Mouse (Mus musculus) mature B cell (primary cell): Measurements from ENCODE around the gene Cobll1.

Experiments used
- in situ Hi-C: fragments of 300-500 bp; cut with MboI; formaldehyde crosslinking; loops from 2 replicates; pipeline ENCODE4 v1.14.3; 2019

Cobll1 gene

DNA sequence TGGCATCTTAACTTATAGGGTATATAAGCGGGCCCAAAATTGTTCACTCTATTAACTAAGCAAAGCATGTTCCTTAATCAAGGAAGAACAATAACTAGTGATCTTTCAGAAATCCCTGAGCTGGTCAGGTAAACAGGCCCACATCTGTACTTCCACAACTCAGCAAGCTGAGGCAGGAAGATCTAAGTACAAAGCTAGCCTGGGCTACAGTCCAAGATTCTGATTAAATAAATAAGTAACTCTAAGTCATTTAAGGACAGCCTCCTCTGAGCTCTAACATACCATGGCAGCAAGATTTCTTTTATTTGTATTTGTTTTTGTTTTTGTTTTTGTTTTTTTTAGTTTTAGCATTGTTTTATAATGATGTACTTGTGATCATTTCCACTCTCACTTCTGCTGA lies 42.2 kb downstream of the Cobll1 start:
- in situ Hi-C loops: no loop called here

DNA sequence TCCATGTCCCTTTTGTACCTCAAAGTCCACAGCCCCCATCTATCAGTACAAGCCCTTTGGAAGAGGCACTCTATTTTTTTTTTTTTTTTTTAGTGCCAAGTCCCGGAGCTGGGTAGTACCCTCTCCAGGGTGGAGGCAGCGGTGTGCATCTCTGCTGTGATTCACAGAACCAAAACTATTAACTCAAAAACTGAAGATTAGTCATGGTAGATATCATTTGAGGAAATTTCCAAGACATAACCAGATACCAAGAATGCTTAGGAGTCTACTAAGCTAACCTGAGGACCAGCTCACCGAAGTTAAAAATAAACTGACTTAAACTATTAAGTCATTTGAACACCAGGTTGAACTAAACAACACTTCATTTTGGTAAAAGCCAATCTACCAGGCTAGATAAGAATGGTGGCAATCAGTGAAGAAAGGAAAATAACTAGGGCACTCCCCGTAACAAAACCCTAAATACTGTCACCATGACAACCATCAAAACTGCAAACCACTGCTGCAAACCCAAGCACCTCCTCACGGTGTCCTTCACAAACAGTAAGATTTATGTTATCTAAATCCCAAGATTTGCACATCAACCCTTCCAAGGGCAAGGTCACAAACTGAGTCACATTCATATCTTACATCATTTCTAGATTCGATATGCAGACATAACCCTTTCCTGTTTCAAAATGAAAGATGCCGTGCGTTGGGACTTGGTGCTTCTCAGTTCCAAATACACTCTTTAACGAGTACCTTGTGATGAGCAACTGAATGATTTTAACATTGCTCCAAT lies 43.8 kb downstream of the Cobll1 start:
- in situ Hi-C loops: no loop called here

DNA sequence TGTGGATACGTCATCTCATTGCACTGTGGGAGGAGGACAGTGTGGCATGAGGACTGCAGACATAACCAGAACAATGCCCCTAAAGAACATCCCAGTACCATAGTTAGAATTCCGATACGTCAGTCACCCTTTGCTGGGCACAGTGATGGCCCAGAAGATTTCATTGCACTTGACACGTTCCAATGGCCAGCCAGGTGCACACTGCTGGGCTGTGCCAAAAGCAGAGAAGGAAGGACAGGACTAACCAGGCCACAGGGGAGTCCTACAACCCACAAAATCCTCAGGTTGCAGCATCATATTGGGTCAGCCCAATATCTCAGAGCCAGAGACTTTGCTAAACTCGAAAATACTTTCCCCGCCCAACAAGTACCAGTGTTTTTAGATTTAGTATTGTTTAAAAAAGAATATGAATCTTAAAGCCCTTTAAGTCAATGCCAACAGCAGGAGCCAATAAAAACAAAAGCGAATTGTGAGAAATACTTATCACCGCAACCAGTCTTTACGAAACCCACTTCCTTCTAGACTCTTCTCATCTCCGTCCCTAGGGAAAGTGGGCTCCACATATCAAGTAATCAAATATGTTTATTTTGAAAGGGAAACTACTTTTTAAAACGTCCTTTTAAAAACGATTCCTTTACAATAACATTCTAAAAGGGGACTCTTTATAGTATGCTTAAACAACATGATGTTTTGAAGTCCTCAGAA lies 46.0 kb downstream of the Cobll1 start:
- in situ Hi-C loops: no loop called here

DNA sequence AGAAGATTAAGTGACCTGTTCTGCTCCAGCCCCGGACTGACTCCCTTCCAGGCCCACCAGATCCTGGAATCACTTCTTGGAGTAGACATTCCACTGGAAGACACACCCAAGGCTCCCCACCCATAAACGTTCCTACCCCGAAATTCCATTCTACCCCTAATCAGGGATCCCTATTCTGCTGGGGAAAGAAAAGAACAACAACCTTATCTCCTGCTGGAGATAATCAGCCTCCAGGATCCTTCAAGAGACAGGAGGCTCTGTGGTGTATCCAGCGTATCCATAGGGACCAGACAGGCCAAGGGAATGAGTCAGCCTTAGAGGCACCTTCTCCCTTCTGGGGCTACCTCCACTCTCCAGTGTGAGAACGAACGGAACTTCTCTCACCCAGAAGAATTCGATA lies 47.8 kb downstream of the Cobll1 start:
- in situ Hi-C loops: no loop called here

DNA sequence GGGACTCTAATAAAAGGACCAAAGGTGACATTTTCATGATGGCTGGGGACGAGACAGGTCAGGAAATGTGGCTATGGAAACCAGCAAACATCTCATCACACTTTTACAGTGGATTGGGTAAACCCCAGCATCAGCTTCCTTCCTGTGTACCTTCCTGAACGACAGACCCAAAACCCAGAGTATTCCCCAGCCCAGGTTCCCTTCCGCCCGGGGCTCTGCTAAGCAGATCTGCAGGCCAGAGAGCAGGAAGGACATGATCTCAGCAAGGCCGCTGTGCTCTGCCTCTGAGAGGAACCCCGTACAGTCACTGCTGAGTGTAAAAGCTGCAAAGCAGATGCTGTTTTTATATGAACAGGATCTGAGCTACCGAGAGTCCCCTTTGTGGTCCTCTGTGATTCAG lies 49.9 kb downstream of the Cobll1 start:
- in situ Hi-C loops: no loop called here

DNA sequence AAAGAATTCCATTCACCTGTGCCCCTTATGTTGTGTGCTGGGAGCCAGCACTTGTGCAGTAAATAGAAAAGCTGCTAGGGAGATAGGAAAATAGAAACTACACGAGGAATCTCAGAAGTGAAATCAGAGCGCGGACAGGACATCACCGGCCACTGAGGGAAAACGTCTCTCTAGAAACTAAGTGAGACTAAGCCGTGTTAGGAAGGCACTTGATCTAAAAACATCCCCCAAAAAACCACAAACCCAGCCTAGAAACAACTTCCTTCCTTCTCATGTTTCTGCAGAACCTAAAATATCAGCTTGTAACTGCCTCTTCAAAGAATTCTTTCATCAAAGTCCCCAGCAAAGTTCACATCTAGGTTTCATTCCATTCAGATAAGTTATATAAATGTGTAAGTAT lies 50.6 kb downstream of the Cobll1 start:
- in situ Hi-C loops: no loop called here

DNA sequence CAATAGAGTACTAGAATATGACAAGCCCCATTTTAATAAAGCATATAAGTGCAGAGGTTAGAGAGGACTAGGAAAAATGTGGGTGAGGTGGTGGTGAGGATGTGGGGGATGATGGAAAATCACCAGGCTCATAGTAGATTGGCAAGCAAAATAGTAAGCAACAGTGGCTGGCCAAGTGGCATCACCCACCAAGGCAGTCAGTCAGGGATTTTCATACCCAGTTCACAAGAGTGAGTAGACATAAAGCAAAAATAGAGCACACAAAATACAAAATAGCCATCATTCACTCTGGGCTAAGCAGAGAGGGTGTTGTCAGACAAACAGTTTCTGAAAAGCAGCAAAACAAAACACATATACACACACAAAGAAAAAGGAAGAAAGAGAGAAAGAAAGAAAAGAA lies 51.6 kb downstream of the Cobll1 start:
- in situ Hi-C loops: no loop called here

DNA sequence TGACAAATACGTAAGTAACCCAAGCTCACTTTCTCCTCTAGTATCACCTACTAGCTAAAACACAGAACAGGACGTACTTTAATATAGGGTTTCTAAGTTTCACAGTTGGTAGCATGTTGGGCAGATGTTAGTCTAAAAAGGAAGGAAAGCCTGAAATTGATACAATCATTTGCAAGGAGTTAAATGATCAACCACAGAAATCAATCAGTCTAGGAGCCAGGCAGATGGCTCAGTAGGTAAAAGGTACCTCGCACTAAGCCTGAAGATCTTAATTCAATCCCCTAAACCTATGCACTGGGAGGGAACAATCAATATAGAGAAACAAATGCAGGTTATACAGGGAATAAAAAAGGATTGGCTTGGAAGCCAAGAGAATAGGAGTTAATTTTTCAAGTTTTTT lies 52.0 kb downstream of the Cobll1 start:
- in situ Hi-C loops: no loop called here

DNA sequence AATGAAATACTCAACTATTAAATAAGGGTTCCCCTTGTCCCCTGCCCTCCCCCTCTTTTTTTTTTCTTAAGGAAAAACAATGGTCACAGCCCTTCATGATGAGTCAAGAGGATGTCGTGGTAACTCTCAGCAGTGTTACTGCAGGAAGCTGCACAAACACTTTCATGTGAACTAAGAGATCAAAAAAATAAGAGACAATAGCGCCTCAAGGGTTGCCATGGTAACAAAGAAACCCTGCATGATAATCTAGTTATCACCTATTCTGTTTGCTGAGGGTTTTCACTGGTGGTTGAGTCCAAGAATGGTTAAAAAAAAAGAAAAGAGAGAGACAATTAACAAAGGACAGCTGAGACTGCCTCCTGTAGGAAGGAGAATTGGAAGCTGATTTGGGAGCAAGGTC lies 56.5 kb downstream of the Cobll1 start:
- in situ Hi-C loops: no loop called here

DNA sequence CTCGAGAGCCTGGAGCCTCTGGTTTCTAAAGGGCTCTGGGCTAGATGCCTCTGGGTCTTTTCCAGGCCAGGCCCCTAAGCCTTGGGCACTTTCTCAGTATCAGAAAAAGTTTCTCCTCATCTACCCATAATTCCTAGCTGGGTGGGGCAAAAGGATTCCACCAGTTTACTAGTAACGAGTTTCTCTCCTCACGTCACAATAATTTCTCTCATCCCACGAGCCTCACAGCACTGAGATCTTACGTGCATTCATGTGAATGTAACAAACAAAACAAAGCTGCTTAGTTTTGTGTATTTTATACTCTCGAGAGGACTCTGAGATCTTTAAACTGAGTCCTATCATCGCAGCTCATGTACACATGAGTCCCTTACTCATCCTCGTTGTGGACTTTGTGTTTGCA lies 57.5 kb downstream of the Cobll1 start:
- in situ Hi-C loops: no loop called here

DNA sequence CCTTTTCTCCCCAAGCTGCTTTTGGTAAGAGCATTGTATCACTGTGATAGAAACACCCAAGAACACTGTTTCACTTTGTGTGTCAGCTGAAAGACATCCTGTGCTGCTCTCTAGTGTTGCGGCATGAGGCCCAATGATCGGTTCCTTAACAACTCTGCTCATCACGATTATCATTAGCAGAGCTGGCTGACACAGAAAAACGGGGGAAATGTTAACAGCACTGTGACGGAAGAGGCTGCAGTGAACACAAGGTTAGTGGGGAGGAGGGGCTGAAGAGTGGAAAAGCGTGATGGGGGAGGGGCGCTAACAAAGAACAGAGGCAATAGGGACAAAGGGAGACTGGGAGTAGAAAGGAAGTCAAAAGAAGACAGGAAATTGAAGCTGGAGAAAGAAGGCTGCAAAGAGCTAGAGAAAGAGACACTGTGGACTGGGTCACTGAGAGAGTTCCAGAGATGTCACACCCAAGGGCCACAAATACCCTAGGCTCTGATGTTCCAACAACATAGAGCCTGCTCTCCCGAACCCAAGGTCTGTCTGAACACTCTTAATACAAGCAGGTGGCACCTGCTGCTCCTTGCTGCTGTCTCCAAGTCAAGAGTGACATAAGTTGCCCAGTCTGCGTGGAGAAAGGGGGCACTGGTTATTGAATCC lies 58.0 kb downstream of the Cobll1 start:
- in situ Hi-C loops: no loop called here

DNA sequence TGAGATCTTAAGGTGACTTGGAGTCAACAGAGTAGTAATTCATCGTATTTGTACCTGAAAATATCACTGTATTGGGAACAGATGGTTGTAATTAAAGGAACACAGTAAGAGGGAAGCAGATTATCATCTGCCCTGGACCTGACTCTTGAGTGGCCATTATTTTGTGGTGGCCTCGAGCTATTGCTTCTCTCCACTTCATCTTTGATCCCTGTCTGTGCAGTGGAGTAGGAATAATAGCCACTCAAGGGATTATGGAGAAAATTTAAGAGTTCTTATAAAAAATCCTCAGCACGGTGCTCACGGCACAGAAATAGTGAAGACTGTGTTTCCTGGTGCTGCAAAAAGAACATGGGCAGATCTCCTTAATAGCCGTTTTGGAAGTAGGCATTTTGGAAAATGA lies 63.6 kb downstream of the Cobll1 start:
- in situ Hi-C loops: no loop called here

DNA sequence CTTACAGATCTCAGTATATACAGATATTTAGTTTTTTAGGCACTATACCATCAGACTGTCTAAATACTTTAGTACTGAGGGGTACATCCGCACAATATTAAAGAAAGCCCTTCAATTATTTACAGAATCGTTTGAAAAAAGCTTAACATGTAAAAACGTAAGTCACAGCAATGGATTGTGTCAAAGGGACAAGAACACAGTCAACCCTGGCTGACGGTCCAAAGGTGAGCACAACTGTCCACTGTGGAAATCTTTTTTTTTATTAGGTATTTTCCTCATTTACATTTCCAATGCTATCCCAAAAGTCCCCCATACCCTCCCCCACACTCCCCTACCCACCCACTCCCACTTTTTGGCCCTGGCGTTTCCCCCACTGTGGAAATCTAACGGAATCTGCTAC lies 67.1 kb downstream of the Cobll1 start:
- in situ Hi-C loops: no loop called here

DNA sequence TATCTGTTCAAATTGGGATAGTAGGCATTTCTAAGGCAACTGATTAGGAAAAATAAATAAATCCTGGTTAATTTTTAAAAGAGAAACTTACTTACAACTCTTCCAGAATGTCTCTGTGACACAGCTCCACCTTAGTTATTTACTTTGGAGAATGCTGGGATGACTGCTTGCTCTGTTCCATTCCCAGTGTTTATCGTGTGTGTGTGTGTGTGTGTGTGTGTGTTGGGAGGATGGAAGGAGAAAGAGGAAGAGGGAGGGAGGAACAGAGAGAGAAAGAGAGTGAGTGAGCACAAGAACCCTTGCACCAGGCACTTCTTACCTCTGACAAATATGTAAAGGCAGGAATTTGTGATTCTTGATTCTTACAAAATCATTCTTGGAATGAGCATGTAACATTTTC lies 67.7 kb downstream of the Cobll1 start:
- in situ Hi-C loops: no loop called here

DNA sequence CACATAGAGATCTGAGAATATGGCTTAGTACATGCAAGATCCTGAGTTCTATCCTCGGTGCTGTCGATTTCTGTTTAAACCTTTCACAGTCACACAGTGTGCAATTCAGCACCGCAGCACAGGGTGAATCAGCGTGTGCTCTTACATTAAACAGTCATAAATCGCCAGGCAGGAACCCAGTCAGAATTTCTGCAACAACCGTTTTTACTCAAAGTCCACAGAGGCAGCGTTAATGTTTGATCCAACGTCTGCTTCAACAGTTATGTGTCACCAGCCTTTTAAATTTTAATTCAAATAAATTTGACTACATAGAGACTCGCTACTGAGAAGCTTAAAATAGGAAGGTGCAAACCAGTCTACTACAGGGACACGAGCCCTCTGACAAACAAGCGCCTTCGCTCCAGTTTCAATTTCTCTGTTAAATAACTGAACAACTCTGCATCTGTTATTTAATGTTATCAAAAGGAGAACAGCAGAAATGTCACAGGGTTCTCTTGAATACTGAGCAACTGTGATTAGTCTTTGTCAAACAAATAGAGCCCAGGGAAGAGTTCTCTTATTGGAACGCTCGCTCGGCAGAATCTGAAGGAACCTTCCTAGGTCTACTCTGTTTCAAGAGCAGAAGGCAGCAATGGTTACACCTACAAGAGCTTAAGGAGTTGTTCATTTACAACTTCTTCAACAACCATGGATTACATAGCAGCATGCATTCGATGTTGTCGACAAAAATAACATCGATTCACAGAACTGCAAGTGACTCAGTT lies 68.3 kb downstream of the Cobll1 start:
- in situ Hi-C loops: no loop called here

DNA sequence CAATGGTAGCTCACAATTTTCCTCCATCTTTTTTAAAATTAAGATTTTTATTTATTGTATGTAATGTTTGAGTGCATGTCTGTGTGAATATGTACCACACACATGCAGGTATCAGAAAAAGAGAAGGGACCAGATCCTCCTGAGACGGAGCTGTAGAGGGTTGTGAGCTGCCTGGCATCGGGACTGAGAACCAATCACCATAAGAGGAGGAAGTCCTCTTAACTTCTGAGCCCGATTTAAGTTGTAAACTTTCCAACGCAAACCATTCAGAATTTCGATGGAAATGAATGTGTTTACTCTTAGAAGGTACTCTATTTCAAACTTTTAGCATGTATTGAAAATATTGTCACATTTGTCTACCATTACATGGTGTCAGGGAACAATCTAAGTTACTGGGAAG lies 68.9 kb downstream of the Cobll1 start:
- in situ Hi-C loops: no loop called here

DNA sequence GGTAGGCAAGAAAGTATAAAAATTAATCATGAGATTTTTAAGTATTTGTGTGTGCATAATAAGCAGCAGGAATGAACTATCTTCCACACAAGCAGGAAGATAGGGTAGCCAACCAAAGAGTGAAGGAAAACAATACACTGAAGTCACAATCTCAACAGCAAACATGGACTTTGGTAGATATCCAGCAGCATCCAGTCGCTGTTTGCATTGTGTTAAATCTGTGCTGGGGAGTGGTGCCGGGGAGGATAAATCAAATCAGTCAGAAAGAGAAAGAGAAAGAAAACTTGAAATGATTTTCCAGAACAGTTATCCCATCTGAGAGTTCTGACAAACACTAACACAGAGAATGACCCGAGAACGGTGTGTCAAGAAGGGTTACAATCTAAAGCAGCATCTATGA lies 75.2 kb downstream of the Cobll1 start:
- in situ Hi-C loops: no loop called here

DNA sequence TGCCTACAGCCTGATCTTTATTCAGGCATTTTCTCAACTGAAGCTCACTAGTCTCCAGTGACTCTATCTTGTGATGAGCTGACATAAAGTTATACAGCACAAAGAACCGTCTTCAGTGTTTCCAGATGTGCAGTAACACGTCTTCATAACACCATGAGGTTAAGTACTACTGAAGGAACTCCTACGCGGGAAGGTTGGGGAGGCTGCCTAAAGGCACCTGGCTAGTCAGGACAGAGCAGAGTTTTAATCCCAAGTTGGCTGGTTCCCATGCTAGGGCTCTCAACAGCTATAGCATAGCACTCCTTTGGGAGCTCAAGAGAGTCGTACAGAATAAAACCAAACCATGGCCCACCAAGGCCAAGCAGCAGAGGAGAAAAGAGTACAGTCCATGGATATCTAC lies 76.6 kb downstream of the Cobll1 start:
- in situ Hi-C loops: no loop called here

DNA sequence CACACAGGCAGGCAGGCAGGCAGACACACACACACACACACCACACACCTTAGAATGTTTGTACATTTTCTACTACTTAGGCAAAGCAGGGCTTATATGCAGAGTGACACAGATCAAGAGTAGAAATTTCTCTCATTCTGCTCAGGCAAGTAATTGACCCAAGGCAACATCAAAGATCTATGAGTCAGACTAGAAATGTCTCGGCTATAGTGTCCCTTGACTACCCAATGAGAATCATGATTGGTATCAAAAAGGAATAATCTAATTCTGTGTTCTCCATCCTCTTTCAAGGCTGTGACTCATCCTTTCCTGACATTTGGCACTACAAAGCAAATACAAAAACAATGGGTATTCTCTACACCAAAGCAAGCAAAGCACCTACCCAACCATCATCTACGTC lies 77.5 kb downstream of the Cobll1 start:
- in situ Hi-C loops: no loop called here

DNA sequence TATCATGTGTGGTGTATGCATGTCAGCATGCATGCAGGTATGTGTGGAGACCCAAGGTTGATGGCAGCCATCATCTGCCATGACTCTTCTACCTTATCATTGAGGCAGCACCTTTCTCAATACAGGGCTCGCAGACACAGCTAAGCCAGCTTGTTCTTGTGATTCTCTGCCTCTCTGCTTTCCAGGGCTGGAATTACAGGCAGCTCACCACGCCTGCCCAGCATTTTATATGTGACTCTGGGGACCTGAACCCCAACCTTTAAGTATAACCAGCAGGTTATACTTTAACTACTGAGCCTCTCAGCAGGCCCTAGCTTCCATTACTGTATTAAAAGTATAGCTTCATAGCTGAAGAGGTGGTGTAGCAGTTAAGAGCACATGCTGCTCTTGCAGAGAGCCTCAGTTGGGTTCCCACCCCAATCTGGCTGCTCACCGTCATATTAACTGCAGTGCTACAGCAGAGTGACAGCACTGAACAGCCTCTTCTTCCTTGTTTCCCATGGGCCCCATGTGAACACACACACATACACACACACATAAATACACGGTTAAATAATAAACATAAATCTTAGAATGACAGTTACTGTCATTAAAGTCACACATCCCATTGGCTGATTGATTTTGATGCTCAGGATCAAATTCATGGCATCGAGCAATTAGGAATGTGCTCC lies 81.1 kb downstream of the Cobll1 start:
- in situ Hi-C loops: no loop called here

DNA sequence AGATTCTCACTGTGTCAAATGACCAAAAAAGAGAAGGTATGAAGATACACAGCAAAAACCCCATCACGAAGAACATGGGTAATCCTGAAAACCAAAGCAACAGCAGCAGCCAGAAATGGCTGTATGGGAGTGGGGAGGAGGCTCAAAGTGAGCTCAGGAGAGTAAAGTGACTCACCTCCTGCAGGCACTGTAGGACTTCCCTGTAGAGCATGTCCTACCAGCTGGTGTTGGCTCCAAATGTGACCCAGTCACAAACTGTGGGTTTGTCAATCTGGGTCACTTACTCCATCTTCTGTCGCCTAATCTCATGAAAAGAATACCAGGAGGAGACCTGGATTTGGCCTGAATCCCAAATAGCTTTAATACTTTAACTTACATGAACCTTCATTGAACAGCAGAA lies 81.9 kb downstream of the Cobll1 start:
- in situ Hi-C loops: no loop called here

DNA sequence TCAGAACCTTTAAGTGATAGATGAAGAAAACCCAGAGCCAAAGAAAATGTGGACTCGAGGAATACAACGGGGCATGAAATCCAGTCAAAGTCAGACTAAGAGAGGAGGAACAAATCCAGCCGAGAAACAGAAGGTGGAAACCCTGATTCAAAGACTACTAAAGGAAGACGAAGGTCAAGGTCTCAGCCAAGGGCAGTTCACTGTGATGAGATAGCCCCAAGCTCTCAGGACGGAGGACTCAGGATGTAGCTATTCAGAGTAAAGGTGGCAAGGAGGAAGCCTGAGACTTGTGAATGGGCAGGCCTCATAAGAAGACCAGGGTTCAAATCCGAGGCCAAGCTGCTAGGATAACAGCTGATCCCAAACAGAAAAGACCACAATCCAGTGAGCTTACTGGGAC lies 90.3 kb downstream of the Cobll1 start:
- in situ Hi-C loops: loop anchor here (5.0 to 25.0 kb wide), 2 partner anchors 183 to 413 kb away; partner anchors contain the start of gene Scn3a
